Mouse (Mus musculus) kidney, postnatal 36 days (tissue): ENCODE measurements around the gene Bod1.

ENCODE experiments used
- DNase-seq, 2 experiments: peaks; one replicate each; pipeline ENCODE4 v3.0.0; 2021 to 2022; ENCODE audit warnings: mixed read lengths in 2 of 2

Gene Bod1

GRCm38 (mm10) chr11:31671354-31672169, at the start of gene Bod1:
Bod1 (minus strand) TSS chr11:31671885.
- DNase-seq: peak; percentile 95 to 97

DNA sequence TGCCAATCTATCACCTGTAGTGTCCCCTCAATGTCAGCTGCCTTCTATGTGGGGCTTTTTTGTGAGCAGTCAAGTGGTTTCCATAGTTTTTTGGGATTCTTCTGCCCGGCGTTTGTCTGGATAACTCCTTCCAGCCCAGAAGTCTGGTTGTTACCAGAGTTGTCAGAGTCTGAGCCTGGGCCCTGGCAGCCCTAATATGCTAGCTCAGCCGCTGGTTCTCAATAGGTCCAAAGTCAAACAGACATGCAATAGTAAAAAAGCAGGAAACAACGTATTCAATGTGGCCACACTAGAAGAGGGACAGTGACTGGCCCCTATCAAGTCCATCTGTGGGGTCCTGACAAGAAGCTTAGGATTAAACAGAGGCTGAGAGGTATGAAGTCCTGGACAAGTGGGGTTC, 47.4 kb upstream of the Bod1 start:
- DNase-seq: peak; percentile 37 to 46

GRCm38 (mm10) chr11:31717926-31718735, 46.4 kb upstream of the Bod1 start:
- DNase-seq: peak; percentile 64 to 71

DNA sequence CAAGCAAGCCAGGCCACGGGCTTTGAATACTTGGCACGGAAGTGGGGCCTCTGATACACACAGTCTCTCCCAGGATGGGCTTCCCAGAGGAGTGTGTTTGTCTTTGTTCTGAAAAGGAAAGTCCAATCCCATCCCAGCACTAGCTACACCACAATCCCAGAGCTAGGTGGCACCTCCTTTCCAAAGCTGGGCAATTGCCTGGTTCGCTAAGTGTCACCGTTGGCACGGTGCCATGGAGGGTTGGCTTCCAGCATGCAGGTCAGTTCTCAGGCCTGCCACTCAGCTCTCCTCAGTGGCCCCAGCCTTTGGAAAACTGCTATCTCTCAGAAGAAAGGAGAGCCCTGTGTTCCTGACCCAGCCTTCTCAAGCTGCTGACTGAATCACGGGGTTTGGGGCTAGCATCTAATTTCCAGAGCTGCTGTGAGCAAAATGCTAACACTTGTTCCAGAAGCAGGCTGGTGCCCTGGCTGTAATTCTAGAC, 42.0 kb upstream of the Bod1 start:
- peak; percentile 88 to 91 for DNase-seq

- peak in 1 of 2 experiments; percentile 32 for DNase-seq
These were observed 41.4 kb upstream of the Bod1 start for GRCm38 (mm10) chr11:31713116-31713515.

GRCm38 (mm10) chr11:31707771-31708170, 36.1 kb upstream of the Bod1 start:
- no peak for DNase-seq

DNA sequence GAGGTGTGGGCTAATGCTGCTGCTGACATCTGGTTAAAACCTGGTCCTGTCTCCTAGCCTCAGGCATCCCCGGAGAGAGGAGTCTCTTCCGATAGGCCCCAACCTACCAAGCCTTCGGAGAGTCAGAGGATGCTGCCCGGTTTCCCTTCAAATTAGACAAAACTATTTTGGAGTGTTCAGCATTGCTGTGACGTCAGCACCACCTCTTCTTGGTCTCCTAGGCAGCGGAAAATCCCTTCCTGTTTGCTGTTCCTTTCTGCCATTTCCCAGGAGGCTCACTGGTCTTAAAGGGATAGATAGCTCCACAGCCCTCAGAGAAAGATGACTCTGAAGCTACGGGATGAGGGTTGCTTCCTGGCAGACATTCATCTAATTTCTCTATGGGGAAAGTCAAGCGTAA, 31.5 kb upstream of the Bod1 start:
- DNase-seq: peak in 1 of 2 experiments; percentile 47

- DNase-seq: no peak
These were observed 30.2 kb upstream of the Bod1 start for GRCm38 (mm10) chr11:31701901-31702300.

- no peak for DNase-seq
These were observed 27.8 kb upstream of the Bod1 start for GRCm38 (mm10) chr11:31699502-31699901.

DNA sequence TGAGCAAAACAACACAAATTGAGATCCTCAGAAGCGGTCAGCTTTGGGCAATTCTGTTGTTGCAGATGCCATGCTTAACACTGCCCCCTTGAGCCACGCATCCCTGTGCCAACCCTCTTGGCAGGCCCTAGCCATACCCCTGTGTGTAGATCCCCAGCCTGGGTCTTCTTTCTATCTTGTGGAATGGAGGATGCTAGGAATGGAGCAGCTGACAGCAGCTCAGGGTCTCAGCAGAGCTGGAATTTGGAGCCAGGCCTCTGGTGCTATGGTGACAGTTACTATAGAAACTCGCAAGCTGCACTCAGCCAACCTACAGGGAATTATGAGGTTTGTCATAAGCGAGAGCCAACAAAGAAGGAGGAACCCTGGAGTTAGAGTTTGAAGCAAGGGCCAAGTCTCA, 23.1 kb upstream of the Bod1 start:
- DNase-seq: no peak

- DNase-seq: no peak
These were observed 22.4 kb upstream of the Bod1 start for GRCm38 (mm10) chr11:31694109-31694508.

DNA sequence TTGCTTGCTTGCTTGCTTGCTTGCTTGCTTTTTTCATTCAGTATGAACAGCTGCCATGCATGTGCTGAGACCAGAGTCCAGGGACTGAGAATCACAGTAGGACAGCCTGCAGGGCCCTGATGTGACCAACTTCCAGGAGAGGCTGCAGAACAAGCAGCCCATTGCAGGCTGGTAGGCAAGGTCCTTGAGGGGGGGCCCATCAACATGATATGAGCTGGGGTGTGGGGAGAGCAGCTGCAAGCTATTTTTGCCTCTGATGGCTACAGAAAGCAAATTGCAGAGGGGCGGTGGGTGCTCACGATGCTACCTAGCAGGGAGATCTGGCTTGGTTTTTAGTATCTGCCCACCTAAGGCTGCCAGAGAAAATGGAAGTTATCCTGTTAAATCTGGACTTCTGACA, 21.6 kb upstream of the Bod1 start:
- DNase-seq: no peak

- DNase-seq: no peak
These were observed 17.3 kb upstream of the Bod1 start for GRCm38 (mm10) chr11:31688956-31689355.

- peak; percentile 54 for DNase-seq
These were observed 13.4 kb upstream of the Bod1 start for GRCm38 (mm10) chr11:31684913-31685567.

- no peak for DNase-seq
These were observed 12.4 kb upstream of the Bod1 start for GRCm38 (mm10) chr11:31684126-31684525.

DNA sequence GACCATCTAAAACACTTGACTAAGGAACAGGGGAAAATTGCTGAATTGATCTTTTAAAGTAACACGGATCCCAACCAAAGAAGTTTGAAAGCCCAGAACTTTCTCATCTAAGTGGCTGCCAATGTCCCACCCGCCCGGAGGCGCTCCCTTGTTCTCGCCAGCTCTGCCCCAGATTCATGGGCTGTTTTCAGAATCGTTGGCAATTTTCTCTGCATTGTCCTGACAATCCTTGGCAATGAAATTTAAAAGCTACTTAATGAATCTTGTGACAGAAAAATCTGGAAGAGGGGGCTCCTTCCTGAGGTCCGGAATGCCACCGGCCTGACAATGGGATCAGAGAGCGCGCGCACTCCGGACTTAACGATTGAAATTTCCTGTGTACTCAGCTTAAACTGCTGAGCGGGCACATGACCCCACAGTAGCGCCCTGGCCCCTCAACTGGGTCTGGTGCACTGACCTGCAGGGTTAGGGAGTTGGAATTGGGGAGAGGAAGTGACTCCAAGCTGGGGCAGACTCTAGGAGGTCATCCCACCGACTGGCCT, 8.2 kb upstream of the Bod1 start:
- DNase-seq: peak in 1 of 2 experiments; percentile 54

DNA sequence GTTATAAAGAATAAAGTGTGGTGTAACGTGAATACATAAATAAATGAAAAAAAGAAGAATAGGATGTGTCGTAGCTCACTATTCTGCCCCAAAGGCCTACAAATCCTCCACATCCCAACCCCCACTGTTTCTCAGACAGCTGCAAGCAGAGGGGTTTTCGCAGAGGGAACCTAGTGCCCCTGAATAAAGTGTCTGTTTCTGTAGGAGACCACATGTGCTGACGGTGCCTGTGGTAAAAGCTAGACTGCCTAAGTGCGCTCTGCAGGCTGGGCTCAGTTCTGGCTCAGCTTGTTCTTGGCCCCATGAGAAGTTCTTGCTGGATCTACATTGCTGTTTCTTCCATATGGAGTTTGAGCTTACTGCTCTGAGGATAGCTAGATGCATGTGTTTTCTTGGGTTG, 5.6 kb upstream of the Bod1 start:
- no peak for DNase-seq

- peak in 1 of 2 experiments; percentile 21 for DNase-seq
These were observed 5.1 kb upstream of the Bod1 start for GRCm38 (mm10) chr11:31676661-31677252.

DNA sequence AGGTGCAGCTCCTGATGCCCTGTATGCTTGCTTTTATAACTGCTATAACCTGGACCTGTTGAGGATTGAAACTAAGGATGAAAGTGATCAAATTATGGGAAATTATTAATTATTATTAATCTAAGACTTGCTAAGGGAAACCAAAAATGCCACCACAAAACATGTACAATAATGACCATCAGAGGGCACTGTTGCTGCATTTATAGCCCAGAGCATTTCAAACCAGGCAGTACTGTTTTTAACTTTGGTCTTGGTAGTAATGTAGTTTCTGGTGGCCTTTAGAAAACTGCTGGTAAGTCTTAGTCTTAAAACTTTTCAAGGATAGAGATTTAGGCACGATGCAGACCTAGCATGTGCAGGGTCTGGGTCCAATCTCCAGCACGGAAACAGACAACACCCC, 3.7 kb upstream of the Bod1 start:
- DNase-seq: peak; percentile 70

GRCm38 (mm10) chr11:31672170-31672563, 482 bp upstream of the Bod1 start:
- DNase-seq: peak in 1 of 2 experiments; percentile 20

GRCm38 (mm10) chr11:31670468-31670921, 1.2 kb downstream of the Bod1 start:
- peak; percentile 63 to 88 for DNase-seq

GRCm38 (mm10) chr11:31669172-31669869, 2.4 kb downstream of the Bod1 start:
- peak in 1 of 2 experiments; percentile 29 for DNase-seq
